Mouse (Mus musculus): ENCODE data around the gene Map3k21.

- no peak for TF ChIP-seq CTCF (IDR thresholded peaks at IDR 0.05; ENCODE audit: insufficient read depth, low read depth, low read length)
- TF ChIP-seq POLR2A (IDR thresholded peaks at IDR 0.05; ENCODE audit: insufficient read depth, low read depth, low read length): no peak
Measured at GRCm38 (mm10) chr8:125948696-125949308, 38.6 kb downstream of the Map3k21 start.

All from olfactory bulb, adult 2 months (tissue).